Mouse (Mus musculus): Measurements from ENCODE around the gene Mrm3. TPM values are rescaled to one million over a fixed set of nuclear protein-coding genes. Genes with fewer than 3 reads are reported as not detected.

The Mrm3 gene
- total and polyA plus RNA-seq, 2 experiments from 2014 or later: 13.6 to 23.6 TPM

DNA sequence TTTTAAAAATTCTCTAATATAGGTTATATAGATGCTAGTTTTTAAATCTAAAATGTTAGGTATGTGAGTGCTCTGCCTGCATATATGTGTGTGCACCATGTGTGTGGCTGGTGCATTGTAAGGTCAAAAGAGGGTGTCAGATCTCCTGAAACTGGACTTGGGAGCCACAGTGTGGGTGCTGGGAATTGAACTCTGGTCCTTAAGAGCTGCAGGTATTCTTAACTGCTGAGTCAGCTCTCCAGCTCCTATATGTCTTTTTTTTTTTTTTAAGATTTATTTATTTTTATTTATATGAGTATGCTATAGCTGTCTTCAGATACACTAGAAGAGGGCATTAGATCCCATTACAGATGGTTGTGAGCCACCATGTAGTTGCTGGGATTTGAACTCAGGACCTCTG is 2.9 kb downstream of the Mrm3 start:
- no peak for TF ChIP-seq CTCF (IDR thresholded peaks at IDR 0.05)
- ATAC-seq (ENCODE audit: low FRiP score) (no peak), DNase-seq (ENCODE audit: low spot score) (no peak)
- Histone ChIP-seq H3K4me3 (ENCODE audit: low read depth, low read length) (no peak overlapping the region), H3K9ac (replicated peaks; ENCODE audit: low read length, poor library complexity, severe bottlenecking) (no peak overlapping the region), H3K27ac (ENCODE audit: low read depth, low read length) (no peak overlapping the region), H3K36me3 (ENCODE audit: insufficient read depth, low read length) (peaks cover 28% of the 10 kb centered on the region), H3K4me2 (ENCODE audit: low read depth, low read length, poor library complexity, severe bottlenecking) (no peak overlapping the region), H3K9me3 (ENCODE audit: low read length) (no peaks in the 10 kb centered on the region), H3K27me3 (ENCODE audit: insufficient read depth, low read length) (no peaks in the 10 kb centered on the region), H3K4me1 (ENCODE audit: insufficient read depth, low read length) (peaks cover 5% of the 10 kb centered on the region; the same call in 1 of the 2 replicates)

DNA sequence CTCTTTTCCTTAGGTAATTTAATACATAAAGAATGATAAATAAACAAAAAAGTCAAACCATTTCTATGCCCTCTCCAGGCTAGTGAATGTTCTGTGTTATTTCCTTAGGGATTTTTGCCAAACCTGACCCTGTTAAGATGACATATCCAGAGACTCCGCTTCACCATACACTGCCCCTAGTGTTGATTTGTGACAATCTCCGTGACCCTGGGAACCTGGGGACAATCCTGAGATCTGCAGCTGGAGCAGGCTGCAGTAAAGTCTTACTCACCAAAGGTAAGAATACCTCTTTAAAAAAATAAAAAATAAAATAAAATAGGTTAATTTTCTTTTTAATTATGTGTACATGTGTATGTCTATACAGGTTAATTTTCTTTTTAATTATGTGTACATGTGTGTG is 3.7 kb downstream of the Mrm3 start:
- no peak overlapping the region for H3K9ac ChIP-seq (replicated peaks; ENCODE audit: low read length, poor library complexity, severe bottlenecking)
- H3K4me1 ChIP-seq (ENCODE audit: insufficient read depth, low read length): peaks cover 5% of the 10 kb centered on the region; the same call in 1 of the 2 replicates
- 44% methylated on average over 2 of the region's 2 CpGs for WGBS
- no peaks in the 10 kb centered on the region for H3K9me3 ChIP-seq (ENCODE audit: low read length)
- H3K27ac ChIP-seq (ENCODE audit: low read depth, low read length): no peak overlapping the region
- peaks cover 29% of the 10 kb centered on the region for H3K36me3 ChIP-seq (ENCODE audit: insufficient read depth, low read length)
- ATAC-seq (ENCODE audit: low FRiP score) (no peak), DNase-seq (ENCODE audit: low spot score) (no peak)
- no peak overlapping the region for H3K4me2 ChIP-seq (ENCODE audit: low read depth, low read length, poor library complexity, severe bottlenecking)
- no peak overlapping the region for H3K4me3 ChIP-seq (ENCODE audit: low read depth, low read length)
- no peaks in the 10 kb centered on the region for H3K27me3 ChIP-seq (ENCODE audit: insufficient read depth, low read length)
- peak; percentile 48 for TF ChIP-seq CTCF (IDR thresholded peaks at IDR 0.05)

DNA sequence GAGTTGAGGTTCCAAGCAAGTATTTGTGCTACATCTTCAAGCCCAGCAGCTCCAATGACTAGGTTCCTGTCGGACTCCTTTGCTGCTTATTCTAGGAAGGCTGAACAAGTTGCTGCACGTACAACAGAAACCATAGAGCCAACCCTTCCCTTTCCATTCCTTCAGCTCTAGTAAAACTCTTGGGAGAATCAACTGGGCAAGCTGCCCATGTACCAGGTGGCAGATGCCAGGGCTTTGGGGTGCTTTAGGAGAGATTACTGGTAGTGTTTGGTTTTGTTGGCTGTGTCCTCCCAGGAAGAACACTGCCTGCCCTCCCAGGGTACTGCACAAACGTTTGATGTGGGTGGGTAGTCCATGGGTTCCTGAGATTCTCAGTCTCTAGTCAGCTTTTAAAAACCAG is 8.5 kb downstream of the Mrm3 start:
- no peaks in the 10 kb centered on the region for H3K9me3 ChIP-seq (ENCODE audit: low read length)
- no peak overlapping the region for H3K27ac ChIP-seq (ENCODE audit: low read depth, low read length)
- DNase-seq (ENCODE audit: low spot score): no peak
- H3K36me3 ChIP-seq (ENCODE audit: insufficient read depth, low read length): peaks cover 29% of the 10 kb centered on the region
- no peak overlapping the region for H3K4me2 ChIP-seq (ENCODE audit: low read depth, low read length, poor library complexity, severe bottlenecking)
- no peaks in the 10 kb centered on the region for H3K27me3 ChIP-seq (ENCODE audit: insufficient read depth, low read length)
- H3K4me3 ChIP-seq (ENCODE audit: low read depth, low read length): no peak overlapping the region
- no peak for ATAC-seq (ENCODE audit: low FRiP score)
- TF ChIP-seq CTCF (IDR thresholded peaks at IDR 0.05): no peak
- H3K9ac ChIP-seq (replicated peaks; ENCODE audit: low read length, poor library complexity, severe bottlenecking): no peak overlapping the region
- no peaks in the 10 kb centered on the region for H3K4me1 ChIP-seq (ENCODE audit: insufficient read depth, low read length)
- WGBS: 56% methylated on average over 3 of the region's 3 CpGs

DNA sequence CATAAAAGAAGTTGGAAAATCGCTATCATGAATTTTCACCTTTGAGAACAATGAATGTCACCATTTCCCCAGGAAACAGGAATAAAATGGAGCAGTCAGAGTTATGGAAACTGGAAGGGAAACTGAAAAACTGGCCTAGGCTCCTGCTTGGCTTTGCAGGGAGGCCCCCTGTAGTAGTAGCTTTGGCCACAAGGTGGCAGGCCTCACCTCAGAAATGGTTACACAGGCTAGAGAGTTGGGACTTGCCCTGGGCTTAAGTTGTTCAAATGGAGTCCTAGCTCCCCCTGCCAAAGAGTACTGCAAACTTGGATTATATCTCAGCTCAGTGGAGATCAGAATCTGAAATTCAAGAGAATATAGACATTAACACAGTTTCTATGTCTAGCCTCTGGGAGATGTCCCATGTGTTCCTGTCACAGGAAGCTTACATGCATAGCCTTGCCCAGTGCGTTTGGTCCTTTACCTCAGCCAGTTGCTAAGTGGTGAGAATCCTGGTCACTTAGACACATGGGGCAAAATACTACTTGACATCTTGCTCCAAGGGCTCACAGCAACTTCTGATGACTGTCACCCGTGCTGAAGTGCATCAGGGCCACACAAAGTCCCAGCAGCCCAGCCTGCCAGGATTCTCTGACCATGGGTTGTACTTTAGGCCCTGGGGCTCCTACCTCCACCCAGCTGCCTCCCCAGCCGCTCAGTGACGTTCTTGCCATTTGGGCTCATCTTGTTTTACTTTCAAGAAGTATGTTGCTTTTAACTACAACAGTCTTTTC is 9.8 kb downstream of the Mrm3 start:
- no peaks in the 10 kb centered on the region for H3K27me3 ChIP-seq (ENCODE audit: insufficient read depth, low read length)
- peak; percentile 66; the same call in 1 of the 2 replicates for ATAC-seq (ENCODE audit: low FRiP score)
- no peak overlapping the region for H3K27ac ChIP-seq (ENCODE audit: low read depth, low read length)
- peaks cover 28% of the 10 kb centered on the region for H3K36me3 ChIP-seq (ENCODE audit: insufficient read depth, low read length)
- no peaks in the 10 kb centered on the region for H3K9me3 ChIP-seq (ENCODE audit: low read length)
- no peak overlapping the region for H3K4me3 ChIP-seq (ENCODE audit: low read depth, low read length)
- no peak overlapping the region for H3K4me2 ChIP-seq (ENCODE audit: low read depth, low read length, poor library complexity, severe bottlenecking)
- H3K4me1 ChIP-seq (ENCODE audit: insufficient read depth, low read length): no peaks in the 10 kb centered on the region
- peak; percentile 93 for TF ChIP-seq CTCF (IDR thresholded peaks at IDR 0.05)
- H3K9ac ChIP-seq (replicated peaks; ENCODE audit: low read length, poor library complexity, severe bottlenecking): no peak overlapping the region
- DNase-seq (ENCODE audit: low spot score): peak; percentile 86
- 50% methylated on average over 5 of the region's 5 CpGs for WGBS

DNA sequence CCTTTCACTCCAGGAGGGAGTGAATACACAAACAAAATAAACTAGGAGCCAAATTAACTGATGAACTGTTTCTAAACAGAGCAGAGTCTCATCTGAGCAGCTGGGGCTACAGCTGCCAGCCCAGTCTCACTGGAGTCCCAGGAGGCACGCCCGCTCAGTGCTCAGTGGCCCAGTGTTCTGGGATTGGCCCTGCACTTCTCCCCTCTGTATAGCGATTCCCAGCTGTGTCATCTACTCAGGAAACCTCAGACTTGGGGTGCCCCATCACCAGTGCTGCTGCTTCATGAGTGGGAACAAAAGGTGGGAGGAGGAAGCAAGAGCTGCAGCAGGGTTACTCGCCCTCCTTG is 10.4 kb downstream of the Mrm3 start:
- DNase-seq (ENCODE audit: low spot score): peak; percentile 32
- ATAC-seq (ENCODE audit: low FRiP score): no peak
- 81% methylated on average over 4 of the region's 4 CpGs for WGBS

DNA sequence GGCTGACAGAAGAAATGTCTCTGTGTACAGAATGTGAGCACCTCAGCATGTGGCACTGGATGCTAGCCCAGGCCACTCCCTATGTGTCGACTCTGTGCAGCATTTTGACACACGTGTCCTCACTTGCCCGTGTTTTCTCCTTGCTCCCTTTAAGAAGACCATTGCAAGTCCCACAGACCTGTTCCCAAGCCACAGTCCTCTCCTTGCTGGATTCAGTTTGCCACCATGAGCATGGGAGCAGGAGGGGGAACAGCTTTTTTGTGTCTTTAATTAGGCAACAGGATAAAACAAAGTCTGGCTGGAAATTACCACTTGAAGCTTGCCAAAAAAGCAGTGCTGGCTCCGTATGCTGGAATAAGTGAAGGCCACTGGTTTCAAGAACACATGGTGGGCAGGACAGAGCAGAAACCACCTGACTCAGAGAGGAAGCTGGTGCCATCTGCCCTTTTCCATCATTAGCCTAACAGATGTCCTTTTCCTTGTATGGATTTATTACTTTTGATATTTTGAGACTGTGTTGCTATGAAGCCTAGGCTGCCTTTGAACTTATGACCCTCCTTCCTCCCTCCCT is 12.0 kb downstream of the Mrm3 start:
- WGBS: 59% methylated on average over 4 of the region's 4 CpGs
- Histone ChIP-seq H3K4me3 (ENCODE audit: low read depth, low read length) (no peak overlapping the region), H3K9me3 (ENCODE audit: low read length) (no peaks in the 10 kb centered on the region), H3K4me2 (ENCODE audit: low read depth, low read length, poor library complexity, severe bottlenecking) (no peak overlapping the region), H3K27me3 (ENCODE audit: insufficient read depth, low read length) (no peaks in the 10 kb centered on the region), H3K9ac (replicated peaks; ENCODE audit: low read length, poor library complexity, severe bottlenecking) (no peak overlapping the region), H3K36me3 (ENCODE audit: insufficient read depth, low read length) (peaks cover 8% of the 10 kb centered on the region; the same call in 1 of the 2 replicates), H3K27ac (ENCODE audit: low read depth, low read length) (no peak overlapping the region), H3K4me1 (ENCODE audit: insufficient read depth, low read length) (peaks cover 2% of the 10 kb centered on the region; the same call in 1 of the 2 replicates)
- ATAC-seq (ENCODE audit: low FRiP score) (no peak), DNase-seq (ENCODE audit: low spot score) (peak; percentile 68)
- TF ChIP-seq CTCF (IDR thresholded peaks at IDR 0.05): no peak

More for the DNA sequence above, 10.4 kb downstream of the Mrm3 start:
- Histone ChIP-seq H3K9ac (replicated peaks; ENCODE audit: low read length, poor library complexity, severe bottlenecking) (no peak overlapping the region), H3K9me3 (ENCODE audit: low read length) (no peaks in the 10 kb centered on the region), H3K36me3 (ENCODE audit: insufficient read depth, low read length) (peaks cover 23% of the 10 kb centered on the region), H3K4me2 (ENCODE audit: low read depth, low read length, poor library complexity, severe bottlenecking) (no peak overlapping the region), H3K4me3 (ENCODE audit: low read depth, low read length) (no peak overlapping the region), H3K4me1 (ENCODE audit: insufficient read depth, low read length) (no peaks in the 10 kb centered on the region), H3K27ac (ENCODE audit: low read depth, low read length) (no peak overlapping the region), H3K27me3 (ENCODE audit: insufficient read depth, low read length) (no peaks in the 10 kb centered on the region)
- TF ChIP-seq CTCF (IDR thresholded peaks at IDR 0.05): no peak

All from midbrain, postnatal 0 days (tissue).